Mouse (Mus musculus): ENCODE measurements around the gene Lrmp. TPM values are rescaled to one million over a fixed set of nuclear protein-coding genes. Genes with fewer than 3 reads are reported as not detected.

Lrmp gene
- polyA plus RNA-seq, 1 experiment = 0.91 TPM

GRCm38 (mm10) chr6:145120787-145121589 lies 5.5 kb downstream of the Lrmp start:
- Histone ChIP-seq H3K4me3 (ENCODE audit: low read depth, low read length) (no peak overlapping the region), H3K36me3 (ENCODE audit: control insufficient read depth, insufficient read depth, low read length, poor library complexity, severe bottlenecking) (no peaks in the 10 kb centered on the region), H3K4me1 (ENCODE audit: control insufficient read depth, insufficient read depth, low read length) (peaks cover 2% of the 10 kb centered on the region), H3K27ac (ENCODE audit: insufficient read depth, low read length) (0 out of 2 replicates have a peak overlapping the region, but pooled peaks have one; percentile 1), H3K27me3 (ENCODE audit: control insufficient read depth, insufficient read depth, low read length, poor library complexity, severe bottlenecking) (no peaks in the 10 kb centered on the region), H3K9ac (ENCODE audit: low read depth, poor library complexity, severe bottlenecking) (peak overlapping the region; percentile 14; the same call in 1 of the 2 replicates), H3K9me3 (replicated peaks; ENCODE audit: control insufficient read depth, insufficient read depth, low read length, poor library complexity, severe bottlenecking) (no peaks in the 10 kb centered on the region)
- no peak for TF ChIP-seq EP300 (IDR thresholded peaks at IDR 0.05; ENCODE audit: insufficient read depth, low read depth, low read length)
- TF ChIP-seq POLR2A (IDR thresholded peaks at IDR 0.05; ENCODE audit: insufficient read depth, low read length) = no peak

GRCm38 (mm10) chr6:145121590-145122420 lies 6.4 kb downstream of the Lrmp start:
- TF ChIP-seq EP300 (IDR thresholded peaks at IDR 0.05; ENCODE audit: insufficient read depth, low read depth, low read length) (no peak), CTCF (IDR thresholded peaks at IDR 0.05; ENCODE audit: low read depth, low read length) (no peak), POLR2A (IDR thresholded peaks at IDR 0.05; ENCODE audit: insufficient read depth, low read length) (no peak)
- Histone ChIP-seq H3K27ac (ENCODE audit: insufficient read depth, low read length) (no peak overlapping the region), H3K9me3 (replicated peaks; ENCODE audit: control insufficient read depth, insufficient read depth, low read length, poor library complexity, severe bottlenecking) (no peaks in the 10 kb centered on the region)

DNA sequence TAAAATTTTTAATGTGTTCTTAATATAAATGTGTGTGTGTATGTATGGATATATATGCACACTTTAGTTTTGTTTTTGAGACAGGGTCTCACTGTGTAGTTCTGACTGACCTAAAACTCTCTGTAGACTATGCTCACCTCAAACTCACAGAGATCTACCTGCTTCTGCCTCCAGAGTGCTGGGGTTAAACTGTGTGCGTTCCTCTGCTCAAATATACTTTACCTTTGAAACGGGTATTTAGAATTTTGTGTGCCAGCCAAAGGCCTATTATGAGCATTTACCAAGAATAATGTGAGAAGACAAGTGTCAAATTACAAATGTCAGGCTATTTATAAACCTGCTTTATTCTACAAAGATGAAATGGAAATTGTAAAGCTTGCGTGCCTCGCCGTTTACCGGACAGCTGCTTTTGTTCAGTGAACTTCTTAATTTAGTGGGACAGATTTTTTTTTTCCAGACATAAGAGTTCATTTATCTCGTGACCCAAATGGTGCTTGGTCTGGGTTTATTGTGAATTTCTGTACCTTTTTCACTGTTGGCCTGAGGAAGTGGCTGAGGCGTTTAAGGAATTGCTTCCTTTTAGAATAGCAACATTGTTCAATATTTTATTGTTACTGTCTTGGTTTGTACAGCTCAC lies 7.1 kb downstream of the Lrmp start:
- Histone ChIP-seq H3K27me3 (ENCODE audit: control insufficient read depth, insufficient read depth, low read length, poor library complexity, severe bottlenecking) (no peaks in the 10 kb centered on the region), H3K9ac (ENCODE audit: low read depth, poor library complexity, severe bottlenecking) (peak overlapping the region; percentile 14; the same call in 1 of the 2 replicates)

More at GRCm38 (mm10) chr6:145121590-145122420, 6.4 kb downstream of the Lrmp start:
- peak overlapping the region; percentile 14 for H3K9ac ChIP-seq (ENCODE audit: low read depth, poor library complexity, severe bottlenecking)
- no peaks in the 10 kb centered on the region for H3K36me3 ChIP-seq (ENCODE audit: control insufficient read depth, insufficient read depth, low read length, poor library complexity, severe bottlenecking)
- H3K27me3 ChIP-seq (ENCODE audit: control insufficient read depth, insufficient read depth, low read length, poor library complexity, severe bottlenecking) = no peaks in the 10 kb centered on the region
- H3K4me1 ChIP-seq (ENCODE audit: control insufficient read depth, insufficient read depth, low read length) = no peaks in the 10 kb centered on the region
- H3K4me3 ChIP-seq (ENCODE audit: low read depth, low read length) = peak overlapping the region; percentile 34

DNA sequence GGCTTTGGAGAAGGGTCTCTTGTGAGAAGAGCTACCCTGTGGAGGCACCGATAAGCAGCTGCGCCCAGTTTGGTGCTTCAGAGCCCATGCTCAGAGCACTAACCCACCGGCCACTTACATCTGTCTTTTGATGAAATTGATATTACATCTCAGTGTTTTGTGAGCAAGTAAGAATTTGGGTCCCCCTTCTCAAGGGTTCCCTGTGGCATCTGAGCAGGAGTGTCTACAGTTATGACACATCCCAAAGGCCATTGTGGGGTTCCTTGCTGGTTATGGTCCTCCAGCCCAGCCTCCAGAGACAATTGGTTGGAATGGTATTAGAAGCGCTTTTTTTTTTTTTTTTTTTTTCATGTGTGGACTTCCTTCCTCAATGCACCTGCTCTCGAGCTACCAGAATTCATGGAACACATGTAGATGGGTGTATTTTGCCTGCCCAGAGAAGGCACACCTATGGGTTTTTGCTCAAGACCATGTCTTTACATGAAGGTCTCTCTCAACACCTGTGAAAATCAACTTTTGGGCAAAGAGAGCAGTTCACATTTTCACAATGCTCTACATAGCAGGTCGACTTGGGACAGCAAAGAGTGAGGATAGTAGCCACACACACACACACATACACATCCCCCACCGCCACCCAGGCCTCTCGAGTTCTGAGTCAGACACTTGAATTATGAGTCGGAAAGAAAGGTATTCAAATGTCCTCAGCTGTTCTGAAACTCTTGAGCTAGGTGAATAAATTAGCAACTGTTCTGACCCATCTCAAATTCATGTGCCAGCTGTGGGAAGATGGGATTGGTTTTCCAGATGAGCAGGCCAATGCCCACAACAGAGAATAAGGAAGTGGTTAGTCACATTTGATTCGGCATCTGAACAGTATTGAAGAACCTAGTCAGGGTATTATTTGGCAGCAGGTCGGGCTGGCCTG lies 7.9 kb downstream of the Lrmp start:
- TF ChIP-seq CTCF (IDR thresholded peaks at IDR 0.05; ENCODE audit: low read depth, low read length) (no peak), EP300 (IDR thresholded peaks at IDR 0.05; ENCODE audit: insufficient read depth, low read depth, low read length) (no peak), POLR2A (IDR thresholded peaks at IDR 0.05; ENCODE audit: insufficient read depth, low read length) (no peak)
- H3K36me3 ChIP-seq (ENCODE audit: control insufficient read depth, insufficient read depth, low read length, poor library complexity, severe bottlenecking) = no peaks in the 10 kb centered on the region

More for the DNA sequence above, 7.1 kb downstream of the Lrmp start:
- TF ChIP-seq POLR2A (IDR thresholded peaks at IDR 0.05; ENCODE audit: insufficient read depth, low read length) (no peak), CTCF (IDR thresholded peaks at IDR 0.05; ENCODE audit: low read depth, low read length) (no peak), EP300 (IDR thresholded peaks at IDR 0.05; ENCODE audit: insufficient read depth, low read depth, low read length) (no peak)
- Histone ChIP-seq H3K4me3 (ENCODE audit: low read depth, low read length) (no peak overlapping the region), H3K36me3 (ENCODE audit: control insufficient read depth, insufficient read depth, low read length, poor library complexity, severe bottlenecking) (no peaks in the 10 kb centered on the region), H3K4me1 (ENCODE audit: control insufficient read depth, insufficient read depth, low read length) (no peaks in the 10 kb centered on the region), H3K9me3 (replicated peaks; ENCODE audit: control insufficient read depth, insufficient read depth, low read length, poor library complexity, severe bottlenecking) (no peaks in the 10 kb centered on the region), H3K27ac (ENCODE audit: insufficient read depth, low read length) (no peak overlapping the region)

DNA sequence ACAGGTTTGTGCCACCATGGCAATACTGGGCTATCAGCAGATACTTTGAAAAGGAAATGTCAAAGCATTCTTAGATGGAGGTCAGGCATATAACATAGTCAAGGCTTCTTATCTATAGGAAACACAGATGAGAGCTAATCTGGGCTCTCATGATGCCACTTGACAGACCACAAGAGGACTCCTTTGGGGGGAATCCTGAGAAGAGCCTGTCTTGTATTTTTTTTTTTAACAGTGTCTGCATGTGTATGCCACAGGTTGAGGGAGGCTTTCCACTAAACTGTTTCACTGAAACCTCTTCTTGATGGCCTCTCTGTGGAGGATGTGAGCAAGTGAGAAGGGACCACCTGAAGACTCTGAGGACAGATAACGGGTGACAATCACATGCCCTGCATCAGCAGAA lies 9.2 kb downstream of the Lrmp start:
- Histone ChIP-seq H3K4me1 (ENCODE audit: control insufficient read depth, insufficient read depth, low read length) (no peaks in the 10 kb centered on the region), H3K27ac (ENCODE audit: insufficient read depth, low read length) (no peak overlapping the region), H3K9ac (ENCODE audit: low read depth, poor library complexity, severe bottlenecking) (no peak overlapping the region), H3K9me3 (replicated peaks; ENCODE audit: control insufficient read depth, insufficient read depth, low read length, poor library complexity, severe bottlenecking) (no peaks in the 10 kb centered on the region), H3K36me3 (ENCODE audit: control insufficient read depth, insufficient read depth, low read length, poor library complexity, severe bottlenecking) (no peaks in the 10 kb centered on the region), H3K27me3 (ENCODE audit: control insufficient read depth, insufficient read depth, low read length, poor library complexity, severe bottlenecking) (no peaks in the 10 kb centered on the region), H3K4me3 (ENCODE audit: low read depth, low read length) (no peak overlapping the region)
- TF ChIP-seq POLR2A (IDR thresholded peaks at IDR 0.05; ENCODE audit: insufficient read depth, low read length) (no peak), CTCF (IDR thresholded peaks at IDR 0.05; ENCODE audit: low read depth, low read length) (no peak), EP300 (IDR thresholded peaks at IDR 0.05; ENCODE audit: insufficient read depth, low read depth, low read length) (no peak)

More for the DNA sequence above, 7.9 kb downstream of the Lrmp start:
- H3K4me1 ChIP-seq (ENCODE audit: control insufficient read depth, insufficient read depth, low read length) = no peaks in the 10 kb centered on the region
- H3K9me3 ChIP-seq (replicated peaks; ENCODE audit: control insufficient read depth, insufficient read depth, low read length, poor library complexity, severe bottlenecking) = no peaks in the 10 kb centered on the region
- H3K27ac ChIP-seq (ENCODE audit: insufficient read depth, low read length) = no peak overlapping the region
- H3K27me3 ChIP-seq (ENCODE audit: control insufficient read depth, insufficient read depth, low read length, poor library complexity, severe bottlenecking) = no peaks in the 10 kb centered on the region
- H3K9ac ChIP-seq (ENCODE audit: low read depth, poor library complexity, severe bottlenecking) = no peak overlapping the region
- no peak overlapping the region for H3K4me3 ChIP-seq (ENCODE audit: low read depth, low read length)

Data from ES-Bruce4 (cell line).